Mouse (Mus musculus) kidney, embryonic 14.5 days (tissue): ENCODE measurements around the gene Gle1. TPM values are rescaled to one million over a fixed set of nuclear protein-coding genes. Genes with fewer than 3 reads are reported as not detected.
"Not testable (repeated sequence)": the region's sequence is repeated elsewhere in the genome, so short reads cannot be mapped to it uniquely, and the experiment has no call there.

ENCODE experiments used
- ATAC-seq: fragments of 200-750 bp; cut with Nextera tagmentation; 2 replicates; pipeline ENCODE4 v1.8.0; 2017; ENCODE audit warnings: moderate number of reproducible peaks, mild to moderate bottlenecking, moderate TSS enrichment, moderate library complexity; ENCODE audit not compliant: low FRiP score, low TSS enrichment
- H3K27ac ChIP-seq: fragments of 300-500 bp; sonication (generic); 2 replicates; pipeline ENCODE4 v1.5.1; 2014; ENCODE audit warnings: low read depth, mild to moderate bottlenecking, low read length, moderate library complexity, mixed read lengths
- H3K27me3 ChIP-seq: fragments of 300-500 bp; sonication (generic); 2 replicates; pipeline ENCODE4 v1.6.1; 2014; ENCODE audit warnings: mild to moderate bottlenecking, low read length; ENCODE audit not compliant: control insufficient read depth, insufficient read depth
- H3K36me3 ChIP-seq: fragments of 300-500 bp; sonication (generic); 2 replicates; pipeline ENCODE4 v1.6.1; 2014; ENCODE audit warnings: low read length, mixed read lengths; ENCODE audit not compliant: control insufficient read depth, insufficient read depth
- H3K4me1 ChIP-seq: fragments of 300-500 bp; sonication (generic); 2 replicates; pipeline ENCODE4 v1.6.1; 2014; ENCODE audit warnings: low read length, mixed read lengths; ENCODE audit not compliant: control insufficient read depth, insufficient read depth
- H3K4me2 ChIP-seq: fragments of 300-500 bp; sonication (generic); replicated peaks from 2 replicates; pipeline ENCODE4 v1.6.1; 2014; ENCODE audit warnings: low read depth, mild to moderate bottlenecking, low read length
- H3K4me3 ChIP-seq: fragments of 300-500 bp; sonication (generic); 2 replicates; pipeline ENCODE4 v1.5.1; 2014; ENCODE audit warnings: mild to moderate bottlenecking, low read length
- H3K9ac ChIP-seq: fragments of 300-500 bp; sonication (generic); 2 replicates; pipeline ENCODE4 v1.6.1; 2014; ENCODE audit warnings: low read depth, mild to moderate bottlenecking, low read length, moderate library complexity
- H3K9me3 ChIP-seq: fragments of 300-500 bp; sonication (generic); 2 replicates; pipeline ENCODE4 v1.6.1; 2016; ENCODE audit warnings: low read length; ENCODE audit not compliant: control insufficient read depth
- WGBS: fragments of 180-500 bp; shearing (Covaris S2); extraction: QIAGEN DNeasy Blood & Tissue Kit; methylation state at CpG from one replicate; pipeline ENCODE4 v1.1.7; 2014; 5-methylcytosine and 5-hydroxymethylcytosine counted together
- polyA plus RNA-seq: library from polyadenylated mRNA; unstranded; fragments of >200 nt; fragmentation: Nextera tagmentation; extraction: Ambion mirVana; gene quantifications from 2 replicates; pipeline ENCODE4 v1.2.1, GENCODE M21; 2014

The Gle1 gene
- polyA plus RNA-seq = 43.8 and 57.9 TPM in 2 replicates

DNA sequence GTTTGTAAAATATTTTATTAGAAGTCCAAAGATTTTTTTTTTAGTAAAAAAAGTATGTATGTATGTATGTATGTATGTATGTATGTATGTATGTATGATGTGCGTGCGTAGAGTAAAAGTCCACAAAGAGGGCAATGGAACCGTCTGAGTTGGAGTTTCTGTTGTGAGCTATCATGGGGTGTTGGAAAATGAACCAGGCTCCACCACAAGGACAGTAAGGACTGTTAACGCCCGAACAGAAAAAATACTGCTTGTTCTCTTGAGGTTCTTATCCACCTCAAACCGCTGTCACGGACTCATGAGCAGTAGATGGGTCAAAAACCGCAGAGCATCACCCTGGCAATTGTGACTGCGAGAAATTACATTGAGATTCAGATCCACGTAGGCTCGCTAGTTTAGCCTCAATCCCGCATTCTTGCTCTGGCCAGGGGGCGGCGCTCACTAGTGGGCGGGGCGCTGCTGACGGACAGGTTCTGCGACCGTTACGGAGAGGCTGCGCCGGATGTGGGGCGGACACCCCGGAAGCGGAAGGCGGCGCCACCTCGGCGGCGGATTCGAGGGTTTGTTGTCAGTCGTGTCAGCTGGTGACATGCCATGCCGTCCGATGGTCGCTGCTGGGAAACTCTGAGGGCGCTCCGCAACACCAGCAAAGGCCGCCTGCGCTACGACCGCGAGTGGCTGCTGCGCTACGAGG is at the start of gene Gle1:
Gle1 (plus strand) TSS at position 521 of the 694 bp plus-strand sequence.
- Histone ChIP-seq H3K36me3 (peaks cover 35% of the 10 kb centered on the region), H3K4me2 (peak within 1 kb of the TSS; percentile 77), H3K9me3 (no peaks in the 10 kb centered on the region), H3K27ac (peak within 1 kb of the TSS; percentile 63; the same call in 1 of the 2 replicates), H3K27me3 (no peaks in the 10 kb centered on the region), H3K9ac (peak within 1 kb of the TSS; percentile 63), H3K4me3 (peak within 1 kb of the TSS; percentile 95), H3K4me1 (peaks cover 6% of the 10 kb centered on the region)
- 4% methylated on average over 44 of the region's 44 CpGs for WGBS
- ATAC-seq = peak; percentile 97

GRCm38 (mm10) chr2:29886659-29887292 is 48.5 kb upstream of the Gle1 start:
- H3K4me3 ChIP-seq, H3K4me1 ChIP-seq, H3K27me3 ChIP-seq, H3K9ac ChIP-seq, H3K4me2 ChIP-seq, H3K36me3 ChIP-seq, H3K27ac ChIP-seq, ATAC-seq, H3K9me3 ChIP-seq: not testable (repeated sequence)
- WGBS = 80% methylated on average over 9 of the region's 9 CpGs

GRCm38 (mm10) chr2:29889066-29889944 is 45.9 kb upstream of the Gle1 start, which contains the start of gene Odf2:
Gene Odf2, plus strand, starts transcription at chr2:29889221.
- Histone ChIP-seq H3K4me3 (peak within 1 kb of the TSS; percentile 100), H3K4me1 (peaks cover 6% of the 10 kb centered on the region), H3K27ac (peak within 1 kb of the TSS; percentile 91), H3K36me3 (peaks cover 27% of the 10 kb centered on the region), H3K27me3 (no peaks in the 10 kb centered on the region), H3K9me3 (no peaks in the 10 kb centered on the region), H3K9ac (peak within 1 kb of the TSS; percentile 93), H3K4me2 (peak within 1 kb of the TSS; percentile 95)
- ATAC-seq = peak; percentile 89
- WGBS = 1% methylated on average over 68 of the region's 70 CpGs

DNA sequence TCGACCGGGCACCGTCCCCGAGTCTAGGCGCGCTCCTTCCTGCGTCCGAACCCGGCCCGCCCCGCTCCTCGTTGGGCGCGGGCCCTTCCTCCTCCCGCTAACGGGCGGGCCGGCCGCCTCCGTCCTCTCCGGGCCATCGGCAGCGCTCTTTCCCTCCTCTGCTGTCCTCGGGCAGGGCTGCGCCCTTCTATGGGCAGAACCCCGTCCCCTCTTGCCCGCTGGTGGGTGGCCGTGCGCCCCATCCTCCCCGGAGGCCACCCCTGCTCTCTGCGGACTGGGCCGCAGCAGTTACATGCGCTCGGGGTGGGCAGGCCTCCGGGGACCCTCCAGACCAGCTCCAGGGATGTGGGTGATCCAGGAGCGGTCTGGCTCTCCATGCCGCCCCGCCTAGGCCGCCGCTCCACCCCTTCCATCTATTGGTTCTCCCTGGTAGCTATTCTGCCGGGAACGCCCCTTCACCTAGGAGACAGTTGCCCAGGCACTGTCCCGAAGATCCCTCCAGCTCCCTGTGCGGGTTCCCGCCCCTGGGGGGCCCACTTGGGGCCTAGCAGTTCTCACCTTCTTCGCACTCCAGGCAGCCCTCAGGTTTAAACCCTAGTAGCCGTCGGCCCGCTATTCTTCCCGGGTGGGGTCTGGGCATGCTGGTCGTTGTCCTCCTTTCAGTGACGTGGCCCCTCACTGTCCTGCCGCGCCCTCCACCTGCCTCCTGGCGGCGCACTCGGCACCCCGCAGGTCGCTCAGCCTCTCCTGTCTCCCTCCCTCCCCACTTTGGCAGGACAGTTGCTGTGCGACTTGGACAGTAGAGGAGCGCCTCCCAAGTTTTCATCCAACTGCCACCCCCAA is 45.0 kb upstream of the Gle1 start:
- H3K4me3 ChIP-seq = peak overlapping the region; percentile 100
- ATAC-seq = peak; percentile 92
- H3K9me3 ChIP-seq = no peaks in the 10 kb centered on the region
- H3K4me1 ChIP-seq = peaks cover 6% of the 10 kb centered on the region
- no peaks in the 10 kb centered on the region for H3K27me3 ChIP-seq
- H3K9ac ChIP-seq = peak overlapping the region; percentile 93
- H3K36me3 ChIP-seq = peaks cover 36% of the 10 kb centered on the region
- 1% methylated on average over 48 of the region's 61 CpGs for WGBS
- peak overlapping the region; percentile 91 for H3K27ac ChIP-seq
- peak overlapping the region; percentile 95 for H3K4me2 ChIP-seq

DNA sequence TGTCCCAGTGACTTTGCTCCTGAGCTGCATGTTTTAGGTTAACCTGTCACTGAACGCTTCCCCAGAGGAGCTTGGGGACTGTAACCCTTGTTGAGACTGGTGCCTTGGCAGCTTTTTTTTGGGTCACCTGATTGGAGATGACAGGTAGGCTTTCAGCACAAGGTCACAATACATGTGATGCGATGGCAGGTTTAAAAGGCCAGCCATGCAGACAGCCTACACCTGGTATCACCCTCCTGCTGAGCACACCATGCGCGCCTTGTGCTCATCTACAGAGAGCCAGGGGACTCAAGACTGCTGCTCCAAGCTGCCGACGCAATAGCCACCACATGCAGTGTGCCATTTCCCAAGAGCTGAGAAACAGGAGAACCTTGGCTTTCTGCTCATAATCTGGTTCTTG is 43.5 kb upstream of the Gle1 start:
- no peaks in the 10 kb centered on the region for H3K9me3 ChIP-seq
- no peak overlapping the region for H3K27ac ChIP-seq
- no peaks in the 10 kb centered on the region for H3K27me3 ChIP-seq
- WGBS = 93% methylated on average over 6 of the region's 6 CpGs
- H3K4me3 ChIP-seq = no peak overlapping the region
- no peak for ATAC-seq
- peaks cover 49% of the 10 kb centered on the region for H3K36me3 ChIP-seq
- no peak overlapping the region for H3K9ac ChIP-seq
- H3K4me1 ChIP-seq = peaks cover 6% of the 10 kb centered on the region
- no peak overlapping the region for H3K4me2 ChIP-seq

DNA sequence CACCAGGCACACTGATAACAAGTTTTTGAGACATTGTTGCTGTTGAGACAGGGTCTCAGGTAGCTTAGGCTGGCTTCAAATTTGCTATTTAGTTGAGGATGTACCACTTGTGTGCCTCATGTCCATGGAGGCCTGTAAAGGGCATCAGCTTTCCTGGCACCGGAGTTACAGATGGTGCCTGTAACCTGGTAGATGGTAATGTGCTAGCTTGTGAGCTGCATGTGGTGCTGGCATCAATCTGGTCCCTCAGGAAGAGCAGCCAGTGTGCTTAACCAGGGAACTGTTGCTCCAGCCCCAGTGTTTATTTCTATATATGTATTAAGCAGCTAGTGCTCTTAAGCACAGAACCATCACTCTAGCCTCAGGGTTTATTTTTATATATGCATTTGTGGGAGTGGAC is 39.2 kb upstream of the Gle1 start:
- Histone ChIP-seq H3K9ac (no peak overlapping the region), H3K36me3 (peaks cover 91% of the 10 kb centered on the region)
- no peak for ATAC-seq

GRCm38 (mm10) chr2:29897366-29897765 is 37.9 kb upstream of the Gle1 start:
- no peak overlapping the region for H3K27ac ChIP-seq
- WGBS = 74% methylated on average over 2 of the region's 2 CpGs

More for the DNA sequence above, 39.2 kb upstream of the Gle1 start:
- WGBS = 92% methylated on average over 1 of the region's 1 CpGs
- Histone ChIP-seq H3K4me1 (peaks cover 1% of the 10 kb centered on the region), H3K27me3 (no peaks in the 10 kb centered on the region), H3K9me3 (no peaks in the 10 kb centered on the region), H3K4me3 (no peak overlapping the region), H3K4me2 (no peak overlapping the region), H3K27ac (no peak overlapping the region)

DNA sequence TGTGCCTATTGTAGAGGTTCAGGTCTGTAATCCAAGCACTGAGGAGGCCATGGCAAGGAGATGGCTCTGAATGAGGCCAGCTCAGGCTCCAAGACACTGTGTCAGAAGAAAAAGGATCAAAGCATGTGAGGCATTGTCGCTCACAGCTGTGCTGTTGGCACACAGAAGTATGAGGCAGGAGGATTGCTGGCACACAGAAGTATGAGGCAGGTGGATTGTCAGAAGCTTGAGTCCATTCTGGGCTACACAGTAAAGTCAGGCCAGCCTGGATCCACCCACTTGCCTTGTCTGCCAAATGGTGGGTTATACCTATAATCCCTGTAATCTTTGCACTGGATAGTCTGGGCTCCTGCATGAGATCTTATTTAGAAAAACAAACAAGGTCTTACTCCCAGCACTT is 37.1 kb upstream of the Gle1 start:
- no peak overlapping the region for H3K4me3 ChIP-seq
- H3K27me3 ChIP-seq = no peaks in the 10 kb centered on the region
- H3K9ac ChIP-seq = no peak overlapping the region
- no peak overlapping the region for H3K4me2 ChIP-seq
- WGBS = 100% methylated on average over 1 of the region's 1 CpGs
- H3K27ac ChIP-seq = no peak overlapping the region
- H3K9me3 ChIP-seq = no peaks in the 10 kb centered on the region
- peaks cover 97% of the 10 kb centered on the region for H3K36me3 ChIP-seq
- H3K4me1 ChIP-seq = no peaks in the 10 kb centered on the region
- ATAC-seq = no peak

More at GRCm38 (mm10) chr2:29897366-29897765, 37.9 kb upstream of the Gle1 start:
- ATAC-seq = no peak
- Histone ChIP-seq H3K9me3 (no peaks in the 10 kb centered on the region), H3K4me2 (no peak overlapping the region), H3K9ac (no peak overlapping the region), H3K4me3 (no peak overlapping the region), H3K27me3 (no peaks in the 10 kb centered on the region), H3K36me3 (peaks cover 97% of the 10 kb centered on the region), H3K4me1 (no peaks in the 10 kb centered on the region)
